Mouse (Mus musculus): ENCODE results near the gene Dao. TPM values are rescaled to one million over a fixed set of nuclear protein-coding genes. Genes with fewer than 3 reads are reported as not detected.

Dao gene
- polyA plus RNA-seq, 1 experiment: 376 TPM

- DNase-seq: peak; percentile 72
- Histone ChIP-seq H3K27me3 (replicated peaks; ENCODE audit: control insufficient read depth, insufficient read depth, low read length) (no peaks in the 10 kb centered on the region), H3K4me3 (ENCODE audit: insufficient read depth, low read depth, low read length) (no peak overlapping the region), H3K4me1 (ENCODE audit: control insufficient read depth, insufficient read depth, low read length) (peaks cover under 1% of the 10 kb centered on the region; the same call in 1 of the 2 replicates), H3K27ac (ENCODE audit: insufficient read depth, low read depth, low read length) (peak overlapping the region; percentile 37), H3K36me3 (ENCODE audit: control insufficient read depth, insufficient read depth, low read length) (no peaks in the 10 kb centered on the region)
- 38% methylated on average over 5 of the region's 5 CpGs for WGBS
- TF ChIP-seq POLR2A (IDR thresholded peaks at IDR 0.05; ENCODE audit: low read depth, low read length) (no peak), CTCF (conservative IDR thresholded peaks at IDR 0.05; ENCODE audit: insufficient read depth, insufficient read length, low read depth, low read length) (no peak)
These were observed 4.1 kb upstream of the Dao start for GRCm38 (mm10) chr5:113999382-113999781.

- peak; percentile 84 for DNase-seq
- no peaks in the 10 kb centered on the region for H3K27me3 ChIP-seq (replicated peaks; ENCODE audit: control insufficient read depth, insufficient read depth, low read length)
- WGBS: 49% methylated on average over 11 of the region's 11 CpGs
- no peak for TF ChIP-seq POLR2A (IDR thresholded peaks at IDR 0.05; ENCODE audit: low read depth, low read length)
- TF ChIP-seq CTCF (conservative IDR thresholded peaks at IDR 0.05; ENCODE audit: insufficient read depth, insufficient read length, low read depth, low read length): no peak
- peak overlapping the region; percentile 84 for H3K27ac ChIP-seq (ENCODE audit: insufficient read depth, low read depth, low read length)
- H3K4me1 ChIP-seq (ENCODE audit: control insufficient read depth, insufficient read depth, low read length): peaks cover 4% of the 10 kb centered on the region; the same call in 1 of the 2 replicates
- H3K36me3 ChIP-seq (ENCODE audit: control insufficient read depth, insufficient read depth, low read length): no peaks in the 10 kb centered on the region; the same call in 1 of the 2 replicates
- H3K4me3 ChIP-seq (ENCODE audit: insufficient read depth, low read depth, low read length): peak overlapping the region; percentile 89
These were observed 1.1 kb downstream of the Dao start for GRCm38 (mm10) chr5:114004573-114004972.

GRCm38 (mm10) chr5:114005100-114005499, 1.6 kb downstream of the Dao start:
- H3K36me3 ChIP-seq (ENCODE audit: control insufficient read depth, insufficient read depth, low read length): no peaks in the 10 kb centered on the region; the same call in 1 of the 2 replicates
- peak overlapping the region; percentile 18 for H3K4me3 ChIP-seq (ENCODE audit: insufficient read depth, low read depth, low read length)
- no peaks in the 10 kb centered on the region for H3K27me3 ChIP-seq (replicated peaks; ENCODE audit: control insufficient read depth, insufficient read depth, low read length)
- peak; percentile 57 for DNase-seq
- peak overlapping the region; percentile 84 for H3K27ac ChIP-seq (ENCODE audit: insufficient read depth, low read depth, low read length)
- TF ChIP-seq CTCF (conservative IDR thresholded peaks at IDR 0.05; ENCODE audit: insufficient read depth, insufficient read length, low read depth, low read length) (no peak), POLR2A (IDR thresholded peaks at IDR 0.05; ENCODE audit: low read depth, low read length) (no peak)
- 34% methylated on average over 5 of the region's 5 CpGs for WGBS
- peaks cover 4% of the 10 kb centered on the region; the same call in 1 of the 2 replicates for H3K4me1 ChIP-seq (ENCODE audit: control insufficient read depth, insufficient read depth, low read length)

- H3K4me1 ChIP-seq (ENCODE audit: control insufficient read depth, insufficient read depth, low read length): peaks cover 4% of the 10 kb centered on the region; the same call in 1 of the 2 replicates
- peak; percentile 71 for DNase-seq
- TF ChIP-seq POLR2A (IDR thresholded peaks at IDR 0.05; ENCODE audit: low read depth, low read length): no peak
- no peak for TF ChIP-seq CTCF (conservative IDR thresholded peaks at IDR 0.05; ENCODE audit: insufficient read depth, insufficient read length, low read depth, low read length)
- 62% methylated on average over 4 of the region's 4 CpGs for WGBS
- H3K27me3 ChIP-seq (replicated peaks; ENCODE audit: control insufficient read depth, insufficient read depth, low read length): no peaks in the 10 kb centered on the region
- H3K27ac ChIP-seq (ENCODE audit: insufficient read depth, low read depth, low read length): peak overlapping the region; percentile 31; the same call in 1 of the 2 replicates
- H3K4me3 ChIP-seq (ENCODE audit: insufficient read depth, low read depth, low read length): peak overlapping the region; percentile 44
- H3K36me3 ChIP-seq (ENCODE audit: control insufficient read depth, insufficient read depth, low read length): peaks cover 2% of the 10 kb centered on the region; the same call in 1 of the 2 replicates
These were observed 3.5 kb downstream of the Dao start for GRCm38 (mm10) chr5:114006974-114007373.

GRCm38 (mm10) chr5:114007753-114008453, 4.4 kb downstream of the Dao start:
- WGBS: 54% methylated on average over 12 of the region's 12 CpGs
- TF ChIP-seq POLR2A (IDR thresholded peaks at IDR 0.05; ENCODE audit: low read depth, low read length): no peak
- no peak for TF ChIP-seq CTCF (conservative IDR thresholded peaks at IDR 0.05; ENCODE audit: insufficient read depth, insufficient read length, low read depth, low read length)
- peaks cover 2% of the 10 kb centered on the region; the same call in 1 of the 2 replicates for H3K36me3 ChIP-seq (ENCODE audit: control insufficient read depth, insufficient read depth, low read length)
- DNase-seq: no peak
- H3K4me3 ChIP-seq (ENCODE audit: insufficient read depth, low read depth, low read length): peak overlapping the region; percentile 1; the same call in 1 of the 2 replicates
- H3K4me1 ChIP-seq (ENCODE audit: control insufficient read depth, insufficient read depth, low read length): peaks cover 4% of the 10 kb centered on the region; the same call in 1 of the 2 replicates
- H3K27ac ChIP-seq (ENCODE audit: insufficient read depth, low read depth, low read length): peak overlapping the region; percentile 49
- no peaks in the 10 kb centered on the region for H3K27me3 ChIP-seq (replicated peaks; ENCODE audit: control insufficient read depth, insufficient read depth, low read length)

GRCm38 (mm10) chr5:114009049-114009448, 5.5 kb downstream of the Dao start:
- H3K4me1 ChIP-seq (ENCODE audit: control insufficient read depth, insufficient read depth, low read length): peaks cover 4% of the 10 kb centered on the region; the same call in 1 of the 2 replicates
- WGBS: 47% methylated on average over 4 of the region's 4 CpGs
- TF ChIP-seq CTCF (conservative IDR thresholded peaks at IDR 0.05; ENCODE audit: insufficient read depth, insufficient read length, low read depth, low read length) (no peak), POLR2A (IDR thresholded peaks at IDR 0.05; ENCODE audit: low read depth, low read length) (no peak)
- H3K27ac ChIP-seq (ENCODE audit: insufficient read depth, low read depth, low read length): peak overlapping the region; percentile 58; the same call in 1 of the 2 replicates
- H3K27me3 ChIP-seq (replicated peaks; ENCODE audit: control insufficient read depth, insufficient read depth, low read length): no peaks in the 10 kb centered on the region
- peak; percentile 79 for DNase-seq
- no peak overlapping the region for H3K4me3 ChIP-seq (ENCODE audit: insufficient read depth, low read depth, low read length)
- peaks cover 2% of the 10 kb centered on the region; the same call in 1 of the 2 replicates for H3K36me3 ChIP-seq (ENCODE audit: control insufficient read depth, insufficient read depth, low read length)

GRCm38 (mm10) chr5:114015121-114015520, 11.6 kb downstream of the Dao start:
- no peak for DNase-seq
- H3K36me3 ChIP-seq (ENCODE audit: control insufficient read depth, insufficient read depth, low read length): peaks cover 2% of the 10 kb centered on the region; the same call in 1 of the 2 replicates
- no peaks in the 10 kb centered on the region for H3K27me3 ChIP-seq (replicated peaks; ENCODE audit: control insufficient read depth, insufficient read depth, low read length)
- WGBS: 62% methylated on average over 7 of the region's 7 CpGs
- no peak overlapping the region for H3K27ac ChIP-seq (ENCODE audit: insufficient read depth, low read depth, low read length)
- H3K4me3 ChIP-seq (ENCODE audit: insufficient read depth, low read depth, low read length): no peak overlapping the region
- TF ChIP-seq POLR2A (IDR thresholded peaks at IDR 0.05; ENCODE audit: low read depth, low read length): no peak
- no peak for TF ChIP-seq CTCF (conservative IDR thresholded peaks at IDR 0.05; ENCODE audit: insufficient read depth, insufficient read length, low read depth, low read length)
- H3K4me1 ChIP-seq (ENCODE audit: control insufficient read depth, insufficient read depth, low read length): no peaks in the 10 kb centered on the region
